Comparison of ENCODE assay signal across 8 mouse cellular contexts in the genomic region with DNA sequence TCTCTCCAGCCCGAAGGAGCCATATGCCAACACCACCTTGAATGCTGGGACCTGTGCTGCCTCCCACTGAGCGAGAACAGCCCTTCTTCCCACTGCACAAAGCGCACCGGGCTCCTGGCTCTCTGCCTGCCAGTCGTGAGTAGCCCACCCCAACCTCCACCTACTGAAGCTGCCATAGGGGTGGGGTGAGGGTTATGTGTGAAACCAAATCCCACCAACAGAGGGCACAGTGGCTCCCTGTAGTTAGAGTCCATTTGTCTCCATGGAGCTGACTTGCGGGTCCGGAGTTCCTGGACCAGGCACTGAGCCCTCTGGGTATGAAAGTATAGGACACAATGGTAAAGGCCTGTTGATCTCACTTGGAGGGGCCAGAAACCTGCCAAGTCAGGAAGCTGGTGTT. TPM values are rescaled to one million over a fixed set of nuclear protein-coding genes. Genes with fewer than 3 reads are reported as not detected.
DNase-seq lines count a peak whose midpoint lies in the region; ATAC-seq and TF ChIP-seq lines count a peak whose summit lies in the region.

No protein-coding gene starts in this region.

- H3K27me3 ChIP-seq in forebrain, embryonic 14.5 days (replicated peaks; ENCODE audit: control insufficient read depth, insufficient read depth, low read length), result no peaks in the 10 kb centered on the region
- H3K27me3 ChIP-seq in lung, postnatal 0 days (replicated peaks; ENCODE audit: insufficient read depth, low read length), result no peaks in the 10 kb centered on the region
- H3K27me3 ChIP-seq in heart, embryonic 12.5 days (replicated peaks), result peaks cover 22% of the 10 kb centered on the region

- H3K36me3 ChIP-seq in forebrain, embryonic 14.5 days (ENCODE audit: control insufficient read depth, insufficient read depth, low read length), result no peaks in the 10 kb centered on the region
- H3K36me3 ChIP-seq in lung, postnatal 0 days (ENCODE audit: insufficient read depth, low read length), result no peaks in the 10 kb centered on the region
- H3K36me3 ChIP-seq in heart, embryonic 12.5 days, result no peaks in the 10 kb centered on the region

- ATAC-seq in frontal cortex, adult (ENCODE audit: low TSS enrichment), result 0 out of 2 replicates have a peak, but pooled peaks have one; percentile 41
- peak; percentile 32; the same call in 1 of the 2 replicates for ATAC-seq in forebrain, embryonic 14.5 days
- peak; percentile 35; the same call in 1 of the 2 replicates for ATAC-seq in lung, postnatal 0 days
- ATAC-seq in heart, embryonic 12.5 days (ENCODE audit: insufficient number of reproducible peaks, low FRiP score), result no peak

- no peak for DNase-seq in frontal cortex, postnatal 10 days (ENCODE audit: low spot score in 2 of 2)
- DNase-seq in urinary bladder, postnatal 14 days (ENCODE audit: low spot score), result peak; percentile 38
- DNase-seq in urinary bladder, postnatal 4 days (ENCODE audit: low spot score in 2 of 2), result no peak
- peak; percentile 56 for DNase-seq in forebrain, embryonic 14.5 days (ENCODE audit: low spot score)
- DNase-seq in lung, postnatal 0 days (ENCODE audit: low spot score), result peak; percentile 35
- DNase-seq in thymus, postnatal 25 days, result peak; percentile 29

- 13% methylated on average over 7 of the region's 7 CpGs for WGBS in forebrain, embryonic 14.5 days
- 15% methylated on average over 7 of the region's 7 CpGs for WGBS in lung, postnatal 0 days
- WGBS in heart, embryonic 12.5 days, result 19% methylated on average over 7 of the region's 7 CpGs

- no peak overlapping the region for H3K9ac ChIP-seq in forebrain, embryonic 14.5 days (ENCODE audit: low read length)
- H3K9ac ChIP-seq in lung, postnatal 0 days (replicated peaks; ENCODE audit: low read depth), result no peak overlapping the region
- H3K9ac ChIP-seq in heart, embryonic 12.5 days, result no peak overlapping the region

- H3K4me1 ChIP-seq in forebrain, embryonic 14.5 days (ENCODE audit: control insufficient read depth, insufficient read depth, low read length), result no peaks in the 10 kb centered on the region
- no peaks in the 10 kb centered on the region for H3K4me1 ChIP-seq in lung, postnatal 0 days (ENCODE audit: insufficient read depth, low read depth, low read length)
- H3K4me1 ChIP-seq in heart, embryonic 12.5 days (replicated peaks), result 0 out of 2 replicates have a peak, but pooled peaks cover 3% of the 10 kb centered on the region

- no peak for TF ChIP-seq EP300 in lung, postnatal 0 days (IDR thresholded peaks at IDR 0.05)

- H3K4me3 ChIP-seq in forebrain, embryonic 14.5 days (ENCODE audit: low read depth, low read length), result no peak overlapping the region
- H3K4me3 ChIP-seq in lung, postnatal 0 days (ENCODE audit: low read depth, low read length), result no peak overlapping the region
- no peak overlapping the region for H3K4me3 ChIP-seq in heart, embryonic 12.5 days

- no peak overlapping the region for H3K27ac ChIP-seq in forebrain, embryonic 14.5 days (ENCODE audit: low read depth, low read length)
- H3K27ac ChIP-seq in lung, postnatal 0 days (ENCODE audit: low read length), result no peak overlapping the region
- H3K27ac ChIP-seq in heart, embryonic 12.5 days (ENCODE audit: poor library complexity, severe bottlenecking), result no peak overlapping the region

- no peaks in the 10 kb centered on the region for H3K9me3 ChIP-seq in forebrain, embryonic 14.5 days (replicated peaks; ENCODE audit: control insufficient read depth, low read length)
- no peaks in the 10 kb centered on the region for H3K9me3 ChIP-seq in lung, postnatal 0 days (ENCODE audit: low read length)
- H3K9me3 ChIP-seq in heart, embryonic 12.5 days (replicated peaks), result no peaks in the 10 kb centered on the region

- H3K4me2 ChIP-seq in forebrain, embryonic 14.5 days (ENCODE audit: low read length), result no peak overlapping the region
- H3K4me2 ChIP-seq in lung, postnatal 0 days (replicated peaks; ENCODE audit: low read depth, low read length), result no peak overlapping the region
- H3K4me2 ChIP-seq in heart, embryonic 12.5 days, result no peak overlapping the region

- TF ChIP-seq CTCF in lung, postnatal 0 days (IDR thresholded peaks at IDR 0.05), result peak; percentile 67

RNA-seq across cellular contexts. Expression of a gene that starts 10.2 kb away (rescaled TPM):
- polyA plus RNA-seq in forebrain, embryonic 14.5 days (2014; fragmentation: Nextera tagmentation; extraction: Ambion mirVana), result not detected in 2 replicates
- polyA plus RNA-seq in lung, postnatal 0 days (2015; fragmentation: Nextera tagmentation; extraction: Ambion mirVana), result 2.0 and 2.1 TPM in 2 replicates
- polyA plus RNA-seq in heart, embryonic 12.5 days (2016; fragmentation: Nextera tagmentation; extraction: Ambion mirVana), result not detected in 2 replicates

RNA-seq across cellular contexts. Expression of a gene that starts 11.7 kb away (rescaled TPM):
- polyA plus RNA-seq in forebrain, embryonic 14.5 days (2014; fragmentation: Nextera tagmentation; extraction: Ambion mirVana), result 5.9 and 6.4 TPM in 2 replicates
- polyA plus RNA-seq in lung, postnatal 0 days (2015; fragmentation: Nextera tagmentation; extraction: Ambion mirVana), result 3.5 and 3.8 TPM in 2 replicates
- polyA plus RNA-seq in heart, embryonic 12.5 days (2016; fragmentation: Nextera tagmentation; extraction: Ambion mirVana), result 0.22 TPM in 1 of 2 replicates, not detected in the other

Comparison
In these comparisons a context has a peak if more than half of its experiments do, and no peak if none do; other contexts are left out.
1. DNase-seq: peak in urinary bladder, postnatal 14 days (single experiment), forebrain, embryonic 14.5 days (single experiment), lung, postnatal 0 days (single experiment) and thymus, postnatal 25 days (single experiment); none in frontal cortex, postnatal 10 days (0 of 2) and urinary bladder, postnatal 4 days (0 of 2).